Mouse (Mus musculus) kidney, postnatal 0 days (tissue): ENCODE measurements at regions not wholly inside any gene's neighbourhood (a gene's known extent, or its start where the extent isn't known, plus 50 kb on each side); places are given as distances from the start of the nearest gene placed in this dataset.
"Not testable (repeated sequence)": the region's sequence is repeated elsewhere in the genome, so short reads cannot be mapped to it uniquely, and the experiment has no call there.

ENCODE experiments used
- ATAC-seq: fragments of 200-750 bp; cut with Nextera tagmentation; replicated peaks from 2 replicates; pipeline ENCODE4 v1.8.0; 2017; ENCODE audit warnings: low read depth, moderate number of reproducible peaks, moderate TSS enrichment, moderate library complexity; ENCODE audit not compliant: low FRiP score
- DNase-seq: peaks from one replicate; pipeline ENCODE4 v3.0.0-alpha.2; 2016; ENCODE audit warnings: low spot score
- H3K27ac ChIP-seq: fragments of 300-500 bp; sonication (generic); 2 replicates; pipeline ENCODE4 v1.5.1; 2014; ENCODE audit warnings: mild to moderate bottlenecking
- H3K27me3 ChIP-seq: fragments of 300-500 bp; sonication (generic); 2 replicates; pipeline ENCODE4 v1.6.1; 2014; ENCODE audit warnings: low read length, mixed read lengths; ENCODE audit not compliant: insufficient read depth
- H3K36me3 ChIP-seq: fragments of 300-500 bp; sonication (generic); 2 replicates; pipeline ENCODE4 v1.6.1; 2014; ENCODE audit warnings: low read length, mixed read lengths; ENCODE audit not compliant: insufficient read depth
- H3K4me1 ChIP-seq: fragments of 300-500 bp; sonication (generic); replicated peaks from 2 replicates; pipeline ENCODE4 v1.6.1; 2014; ENCODE audit warnings: antibody characterized with exemption, low read length, mixed read lengths; ENCODE audit not compliant: insufficient read depth
- H3K4me2 ChIP-seq: fragments of 300-500 bp; sonication (generic); 2 replicates; pipeline ENCODE4 v1.6.1; 2014; ENCODE audit warnings: mild to moderate bottlenecking, low read length, moderate library complexity, mixed read lengths
- H3K4me3 ChIP-seq: fragments of 300-500 bp; sonication (generic); replicated peaks from 2 replicates; pipeline ENCODE4 v1.5.1; 2014; ENCODE audit warnings: low read depth, low read length
- H3K9ac ChIP-seq: fragments of 300-500 bp; sonication (generic); 2 replicates; pipeline ENCODE4 v1.6.1; 2014; ENCODE audit warnings: low read depth, low read length
- H3K9me3 ChIP-seq: fragments of 300-500 bp; sonication (generic); replicated peaks from 2 replicates; pipeline ENCODE4 v1.6.1; 2016; ENCODE audit warnings: low read length, inconsistent platforms, mixed read lengths
- CTCF ChIP-seq: IDR thresholded peaks from 2 replicates; pipeline ENCODE4 v1.5.1; 2016; ENCODE audit warnings: antibody characterized with exemption, low read depth, mild to moderate bottlenecking, moderate library complexity
- WGBS: fragments of 180-500 bp; shearing (Covaris S2); extraction: QIAGEN DNeasy Blood & Tissue Kit; methylation state at CpG from one replicate; pipeline ENCODE4 v1.1.7; 2014; 5-methylcytosine and 5-hydroxymethylcytosine counted together

GRCm38 (mm10) chr8:20550054-20550778 lies 64.5 kb upstream of the Gm21119 start:
- H3K27me3 ChIP-seq, H3K36me3 ChIP-seq, H3K4me1 ChIP-seq, H3K9me3 ChIP-seq: not testable (repeated sequence)
- peak overlapping the region; percentile 86 for H3K9ac ChIP-seq
- H3K4me3 ChIP-seq = peak overlapping the region; percentile 65
- 10% methylated on average over 57 of the region's 64 CpGs for WGBS
- DNase-seq (peak; percentile 42), ATAC-seq (peak; percentile 100)
- H3K27ac ChIP-seq = peak overlapping the region; percentile 84
- peak; percentile 60 for TF ChIP-seq CTCF
- H3K4me2 ChIP-seq = peak overlapping the region; percentile 52

DNA sequence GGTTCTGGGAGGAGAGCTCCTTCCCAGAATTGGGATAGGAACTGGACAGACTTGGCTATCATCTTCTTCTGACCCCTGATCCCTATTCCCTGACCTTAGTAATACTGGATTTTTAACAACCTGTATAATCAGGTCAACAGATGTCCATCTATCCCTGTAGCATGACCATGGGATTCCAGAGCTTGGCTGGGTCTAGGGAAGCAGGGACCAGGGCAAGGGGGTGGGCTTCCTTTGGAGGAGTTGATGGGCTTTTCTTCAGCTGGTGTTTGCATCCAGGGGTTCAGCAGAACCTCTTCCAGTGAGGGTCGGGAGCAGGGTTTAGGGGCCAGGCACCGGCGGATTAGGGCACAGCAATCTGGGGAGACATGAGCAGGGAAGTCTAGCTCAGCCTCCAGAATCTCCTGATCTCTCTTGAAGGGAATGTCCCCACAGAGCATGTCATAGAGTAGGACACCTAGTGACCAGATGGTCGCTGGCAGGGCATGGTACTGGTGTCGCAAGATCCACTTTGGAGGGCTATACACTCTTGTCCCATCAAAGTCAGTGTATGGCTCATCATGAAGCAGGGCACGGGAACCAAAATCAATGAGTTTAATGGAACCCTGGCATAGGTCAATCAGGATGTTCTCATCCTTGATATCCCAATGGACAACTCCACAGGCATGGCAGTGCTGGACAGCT lies 58.1 kb upstream of the Gm21119 start:
- not testable (repeated sequence) for H3K36me3 ChIP-seq, H3K9me3 ChIP-seq, H3K4me1 ChIP-seq, H3K27ac ChIP-seq, DNase-seq, H3K4me2 ChIP-seq, H3K9ac ChIP-seq, H3K27me3 ChIP-seq, H3K4me3 ChIP-seq
- ATAC-seq = peak; percentile 74
- WGBS = no CpG with 5 or more reads among the region's 6 CpGs

DNA sequence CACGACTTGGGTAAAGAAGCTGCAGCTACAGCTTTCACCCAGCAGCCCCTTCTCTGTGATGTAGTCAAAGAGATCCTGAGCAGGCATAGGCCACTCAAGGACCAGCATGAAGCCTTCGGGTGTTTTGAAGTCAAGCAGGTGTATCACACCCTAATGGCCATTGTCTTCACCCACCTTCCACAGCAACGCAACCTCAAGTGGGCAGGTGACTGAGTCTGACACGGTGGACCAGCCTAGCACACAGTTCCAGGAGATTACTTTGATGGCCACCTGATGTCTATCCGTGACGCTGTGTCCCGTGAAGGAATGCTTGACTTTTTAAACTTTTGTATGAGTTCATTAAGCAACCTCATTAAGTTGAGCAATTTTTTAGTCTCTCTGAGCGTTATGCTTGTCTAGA lies 57.5 kb upstream of the Gm21119 start:
- not testable (repeated sequence) for H3K36me3 ChIP-seq, H3K9me3 ChIP-seq, H3K9ac ChIP-seq, H3K4me1 ChIP-seq, H3K27ac ChIP-seq, H3K4me2 ChIP-seq, DNase-seq, H3K4me3 ChIP-seq, H3K27me3 ChIP-seq
- WGBS = 83% methylated on average over 7 of the region's 8 CpGs
- ATAC-seq = peak; percentile 75

DNA sequence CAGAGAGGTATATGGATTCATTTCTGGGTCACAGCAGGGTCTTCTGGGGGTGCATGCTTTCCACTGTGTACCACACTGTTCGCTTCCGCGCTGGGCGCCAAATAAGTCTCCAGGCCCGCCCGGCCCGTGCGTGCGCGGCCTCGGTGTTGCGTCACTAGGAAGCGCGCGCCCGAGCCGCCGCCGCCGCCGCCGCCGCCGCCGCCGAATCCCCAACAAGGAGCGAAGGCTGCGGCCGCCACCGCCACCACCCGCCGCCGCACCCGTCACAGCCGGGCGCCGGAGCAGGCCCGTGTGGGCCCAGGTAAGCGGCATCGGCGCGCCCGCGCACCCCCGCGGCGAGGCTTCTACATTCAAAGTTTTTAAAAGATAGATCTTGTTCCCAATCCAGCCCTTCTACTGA lies 57.1 kb upstream of the Gm21119 start:
- not testable (repeated sequence) for H3K4me3 ChIP-seq, H3K9me3 ChIP-seq, H3K9ac ChIP-seq, H3K4me1 ChIP-seq, H3K27me3 ChIP-seq, H3K27ac ChIP-seq, DNase-seq, H3K4me2 ChIP-seq, H3K36me3 ChIP-seq
- ATAC-seq = peak; percentile 96
- WGBS = 57% methylated on average over 39 of the region's 47 CpGs
